Mouse (Mus musculus): ENCODE measurements at regions not wholly inside any gene's neighbourhood (a gene's known extent, or its start where the extent isn't known, plus 50 kb on each side); places are given as distances from the start of the nearest gene placed in this dataset.
A peak's percentile ranks its signal among the peaks of the same experiment; 100 is the strongest.
"Not testable (repeated sequence)": the region's sequence is repeated elsewhere in the genome, so short reads cannot be mapped to it uniquely, and the experiment has no call there.

DNA sequence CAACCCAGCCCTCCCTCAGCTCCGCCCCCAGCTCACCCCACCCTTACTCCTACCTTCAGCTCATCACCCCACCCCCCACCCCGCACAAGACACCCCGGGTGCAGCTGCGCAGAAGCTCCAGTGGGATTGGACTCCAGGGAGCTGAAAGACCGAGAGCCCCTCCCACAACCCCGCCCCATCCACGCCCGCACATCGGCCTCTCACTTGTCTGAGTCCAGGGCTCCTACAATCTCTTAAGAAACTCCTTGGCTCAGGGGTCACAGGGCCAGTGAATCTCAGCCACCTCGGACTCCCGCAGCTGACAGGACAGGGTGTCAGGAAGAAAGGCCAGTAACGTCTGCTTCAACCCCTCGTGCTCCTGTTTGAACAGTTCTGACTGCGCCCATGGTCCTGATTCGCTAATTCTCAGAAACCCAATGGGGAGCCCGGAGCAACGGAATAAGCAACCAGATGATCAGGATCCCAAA is 120.7 kb downstream of the Map1s start:
- DNase-seq = peak; percentile 17

DNA sequence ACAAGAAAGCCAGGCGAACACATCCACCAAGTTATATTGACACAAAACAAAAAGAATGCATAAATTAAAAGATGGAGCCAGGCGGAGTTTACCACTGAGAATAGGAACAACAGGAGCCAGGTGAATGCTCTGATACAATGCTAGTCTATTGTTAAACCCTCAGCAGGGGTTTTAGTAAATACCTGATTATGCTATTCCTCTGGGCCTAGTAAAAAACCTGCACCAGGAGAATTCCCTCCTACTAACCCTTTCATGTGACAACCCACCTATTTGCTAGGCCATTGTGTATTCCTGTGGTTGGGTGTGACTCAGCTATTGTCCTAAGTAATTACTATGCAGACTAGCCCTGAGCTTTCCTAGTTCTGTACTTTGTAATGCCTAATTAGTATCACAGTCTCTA is 122.8 kb downstream of the Map1s start:
- DNase-seq = not testable (repeated sequence)
